Mouse (Mus musculus): ENCODE data around the gene 4930513O06Rik.

GRCm38 (mm10) chrX:139064078-139064477 lies 22.0 kb upstream of the 4930513O06Rik start:
- TF ChIP-seq POLR2A (IDR thresholded peaks at IDR 0.05; ENCODE audit: borderline replicate concordance, control insufficient read depth, low read depth, low read length): no peak
- no peak for TF ChIP-seq CTCF (IDR thresholded peaks at IDR 0.05; ENCODE audit: control insufficient read depth, insufficient read depth, low read length)
